Mouse (Mus musculus) limb, embryonic 14.5 days (tissue): ENCODE results near the gene Cebpa. TPM values are rescaled to one million over a fixed set of nuclear protein-coding genes. Genes with fewer than 3 reads are reported as not detected.

Source experiments
- ATAC-seq: fragments of 200-750 bp; cut with Nextera tagmentation; 2 replicates; pipeline ENCODE4 v1.8.0; 2017; ENCODE audit warnings: low read depth, moderate number of reproducible peaks, moderate TSS enrichment; ENCODE audit not compliant: low FRiP score
- DNase-seq: peaks from one replicate; pipeline ENCODE4 v3.0.0-alpha.2; 2015; ENCODE audit warnings: low spot score
- H3K27ac ChIP-seq: fragments of 300-500 bp; sonication (generic); replicated peaks from 2 replicates; pipeline ENCODE4 v1.5.1; 2014; ENCODE audit warnings: low read depth, mild to moderate bottlenecking, low read length, moderate library complexity, mixed read lengths
- H3K27me3 ChIP-seq: fragments of 300-500 bp; sonication (generic); 2 replicates; pipeline ENCODE4 v1.6.1; 2014; ENCODE audit warnings: low read length, mixed read lengths; ENCODE audit not compliant: control insufficient read depth, insufficient read depth
- H3K36me3 ChIP-seq: fragments of 300-500 bp; sonication (generic); 2 replicates; pipeline ENCODE4 v1.6.1; 2014; ENCODE audit warnings: mild to moderate bottlenecking, low read length, moderate library complexity, mixed read lengths; ENCODE audit not compliant: control insufficient read depth, insufficient read depth
- H3K4me1 ChIP-seq: fragments of 300-500 bp; sonication (generic); 2 replicates; pipeline ENCODE4 v1.6.1; 2014; ENCODE audit warnings: antibody characterized with exemption, low read length, mixed read lengths; ENCODE audit not compliant: control insufficient read depth, insufficient read depth
- H3K4me2 ChIP-seq: fragments of 300-500 bp; sonication (generic); replicated peaks from 2 replicates; pipeline ENCODE4 v1.6.1; 2014; ENCODE audit warnings: low read depth, mild to moderate bottlenecking, low read length, moderate library complexity; ENCODE audit not compliant: severe bottlenecking
- H3K4me3 ChIP-seq: fragments of 300-500 bp; sonication (generic); replicated peaks from 2 replicates; pipeline ENCODE4 v1.5.1; 2014; ENCODE audit warnings: low read length
- H3K9ac ChIP-seq: fragments of 300-500 bp; sonication (generic); 2 replicates; pipeline ENCODE4 v1.6.1; 2014; ENCODE audit warnings: mild to moderate bottlenecking, low read depth, low read length, moderate library complexity; ENCODE audit not compliant: severe bottlenecking
- H3K9me3 ChIP-seq: fragments of 300-500 bp; sonication (generic); 2 replicates; pipeline ENCODE4 v1.6.1; 2016; ENCODE audit warnings: low read length; ENCODE audit not compliant: control insufficient read depth
- POLR2A ChIP-seq: fragments of 200-500 bp; IDR thresholded peaks from 2 replicates; pipeline ENCODE4 v1.8.0; 2012; ENCODE audit warnings: inconsistent platforms, mild to moderate bottlenecking, moderate library complexity, borderline replicate concordance; ENCODE audit not compliant: insufficient read depth, insufficient read length; ENCODE audit errors: extremely low read depth
- WGBS: fragments of 180-500 bp; shearing (Covaris S2); extraction: QIAGEN DNeasy Blood & Tissue Kit; methylation state at CpG from one replicate; pipeline ENCODE4 v1.1.7; 2014; 5-methylcytosine and 5-hydroxymethylcytosine counted together
- microRNA-seq: library from miRNA; unstranded; fragments of <30 nt; microRNA quantifications from one replicate; pipeline ENCODE4, GENCODE M21; 2016
- polyA plus RNA-seq, 2 experiments: library from polyadenylated mRNA; depleted of rRNA in 1 of 2; stranded (reverse) in 1 of 2; unstranded in 1 of 2; fragments of >200 nt; fragmentation: Nextera tagmentation in 1 of 2; extraction: Ambion mirVana in 1 of 2; gene quantifications; 2 replicates each; pipeline versions ENCODE4 v1.2.1 to v1.2.3; 2012 to 2014

Cebpa gene
- polyA plus RNA-seq, 2 experiments, result 14.6 to 25.4 TPM

DNA sequence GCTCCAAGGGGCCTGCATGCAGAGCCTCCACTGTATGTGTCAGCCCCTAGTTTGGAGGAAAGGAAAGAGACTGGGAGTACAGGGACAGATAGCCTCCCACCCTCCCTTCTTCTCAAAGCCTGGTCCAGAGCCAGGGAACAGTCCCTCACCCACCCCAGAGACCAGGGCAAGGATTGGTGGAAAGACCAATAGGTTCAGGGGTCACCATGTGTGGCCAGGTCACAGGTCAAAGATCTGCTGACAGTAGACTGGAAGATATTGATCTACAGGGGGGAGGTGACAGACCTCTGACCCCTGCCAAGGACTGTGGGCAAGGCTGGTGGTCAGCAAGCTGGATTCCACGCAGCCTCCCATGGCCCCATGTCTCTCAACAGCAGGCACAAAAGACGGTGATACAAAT, 48.8 kb downstream of the Cebpa start:
- no peak for ATAC-seq

DNA sequence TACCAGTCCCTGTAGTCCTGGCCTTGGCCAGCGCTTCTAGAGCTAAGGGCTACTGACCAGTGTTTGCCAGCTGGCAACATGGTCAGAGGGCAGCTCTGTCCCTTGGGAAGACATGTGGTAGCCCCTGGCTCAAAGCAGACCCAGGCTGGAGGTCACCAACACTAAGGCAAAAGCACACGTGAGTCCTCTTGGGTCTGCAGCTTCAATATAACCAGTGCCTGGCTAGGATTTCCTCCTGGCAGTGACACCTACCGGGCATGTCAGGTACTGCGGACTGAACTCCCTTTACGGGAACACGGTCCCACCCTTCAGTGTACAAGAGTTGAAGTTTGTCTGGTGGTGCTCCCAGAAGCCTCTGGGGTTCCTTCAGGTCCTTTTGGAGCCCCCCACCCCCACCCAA, 50.2 kb downstream of the Cebpa start:
- no peaks in the 10 kb centered on the region for H3K27me3 ChIP-seq
- peak; percentile 42; the same call in 1 of the 2 replicates for ATAC-seq

More for the DNA sequence above, 48.8 kb downstream of the Cebpa start:
- no peak for TF ChIP-seq POLR2A
- Histone ChIP-seq H3K4me3 (no peak overlapping the region), H3K4me1 (no peaks in the 10 kb centered on the region), H3K9ac (no peak overlapping the region), H3K27ac (no peak overlapping the region), H3K36me3 (no peaks in the 10 kb centered on the region), H3K27me3 (no peaks in the 10 kb centered on the region), H3K9me3 (no peaks in the 10 kb centered on the region), H3K4me2 (no peak overlapping the region)
- no peak for DNase-seq
- 65% methylated on average over 2 of the region's 2 CpGs for WGBS

More for the DNA sequence above, 50.2 kb downstream of the Cebpa start:
- H3K9me3 ChIP-seq, result no peaks in the 10 kb centered on the region
- H3K4me2 ChIP-seq, result no peak overlapping the region
- 17% methylated on average over 6 of the region's 6 CpGs for WGBS
- H3K4me1 ChIP-seq, result no peaks in the 10 kb centered on the region
- TF ChIP-seq POLR2A, result no peak
- H3K27ac ChIP-seq, result no peak overlapping the region
- no peaks in the 10 kb centered on the region for H3K36me3 ChIP-seq
- peak; percentile 85 for DNase-seq
- no peak overlapping the region for H3K4me3 ChIP-seq
- H3K9ac ChIP-seq, result no peak overlapping the region

Small RNAs within 50 kb of the gene (microRNA-seq; reads per million reads assigned to microRNA genes)
- gene Gm25033, result not detected

Other genes with a start within 250 kb of the Cebpa start
- 51.4 and 56.9 TPM in 2 replicates for gene Pepd, start 206.9 kb upstream of the Cebpa start, polyA plus RNA-seq (2012; rRNA removed)
- gene Pepd, start 206.9 kb upstream of the Cebpa start, polyA plus RNA-seq (2014; fragmentation: Nextera tagmentation; extraction: Ambion mirVana), result 72.4 and 78.4 TPM in 2 replicates
- 18.1 and 27.6 TPM in 2 replicates for gene Cebpg, start 62.7 kb upstream of the Cebpa start, polyA plus RNA-seq (2012; rRNA removed)
- gene Cebpg, start 62.7 kb upstream of the Cebpa start, polyA plus RNA-seq (2014; fragmentation: Nextera tagmentation; extraction: Ambion mirVana), result 39.3 and 41.6 TPM in 2 replicates
- 7.5 and 9.1 TPM in 2 replicates for gene Slc7a10, start 67.1 kb downstream of the Cebpa start, polyA plus RNA-seq (2012; rRNA removed)
- gene Slc7a10, start 67.1 kb downstream of the Cebpa start, polyA plus RNA-seq (2014; fragmentation: Nextera tagmentation; extraction: Ambion mirVana), result 2.7 and 3.2 TPM in 2 replicates
- gene Lrp3, start 96.2 kb downstream of the Cebpa start, polyA plus RNA-seq (2012; rRNA removed), result 31.7 and 43.3 TPM in 2 replicates
- 11.7 and 12.7 TPM in 2 replicates for gene Lrp3, start 96.2 kb downstream of the Cebpa start, polyA plus RNA-seq (2014; fragmentation: Nextera tagmentation; extraction: Ambion mirVana)
- 10.2 and 12.8 TPM in 2 replicates for gene Gpatch1, start 199.1 kb downstream of the Cebpa start, polyA plus RNA-seq (2012; rRNA removed)
- gene Gpatch1, start 199.1 kb downstream of the Cebpa start, polyA plus RNA-seq (2014; fragmentation: Nextera tagmentation; extraction: Ambion mirVana), result 15.8 and 21.2 TPM in 2 replicates
- 1.8 and 2.5 TPM in 2 replicates for gene Rhpn2, start 214.9 kb downstream of the Cebpa start, polyA plus RNA-seq (2012; rRNA removed)
- 1.7 and 2.0 TPM in 2 replicates for gene Rhpn2, start 214.9 kb downstream of the Cebpa start, polyA plus RNA-seq (2014; fragmentation: Nextera tagmentation; extraction: Ambion mirVana)